Mouse (Mus musculus) left cerebral cortex, adult 8-10 months (tissue): ENCODE measurements around the gene Anks1b. TPM values are rescaled to one million over a fixed set of nuclear protein-coding genes. Genes with fewer than 3 reads are reported as not detected.

ENCODE experiments used
- DNase-seq, 2 experiments: peaks; one replicate each; pipeline ENCODE4 v3.0.0; 2022; ENCODE audit warnings: low spot score in 2 of 2
- total RNA-seq, 4 experiments: library from RNA; stranded (reverse); gene quantifications; 2 replicates each; pipeline ENCODE4 v1.2.4; 2022

The Anks1b gene
- total RNA-seq, 4 experiments from 2014 or later, result 419 to 472 (median 449) TPM

DNA sequence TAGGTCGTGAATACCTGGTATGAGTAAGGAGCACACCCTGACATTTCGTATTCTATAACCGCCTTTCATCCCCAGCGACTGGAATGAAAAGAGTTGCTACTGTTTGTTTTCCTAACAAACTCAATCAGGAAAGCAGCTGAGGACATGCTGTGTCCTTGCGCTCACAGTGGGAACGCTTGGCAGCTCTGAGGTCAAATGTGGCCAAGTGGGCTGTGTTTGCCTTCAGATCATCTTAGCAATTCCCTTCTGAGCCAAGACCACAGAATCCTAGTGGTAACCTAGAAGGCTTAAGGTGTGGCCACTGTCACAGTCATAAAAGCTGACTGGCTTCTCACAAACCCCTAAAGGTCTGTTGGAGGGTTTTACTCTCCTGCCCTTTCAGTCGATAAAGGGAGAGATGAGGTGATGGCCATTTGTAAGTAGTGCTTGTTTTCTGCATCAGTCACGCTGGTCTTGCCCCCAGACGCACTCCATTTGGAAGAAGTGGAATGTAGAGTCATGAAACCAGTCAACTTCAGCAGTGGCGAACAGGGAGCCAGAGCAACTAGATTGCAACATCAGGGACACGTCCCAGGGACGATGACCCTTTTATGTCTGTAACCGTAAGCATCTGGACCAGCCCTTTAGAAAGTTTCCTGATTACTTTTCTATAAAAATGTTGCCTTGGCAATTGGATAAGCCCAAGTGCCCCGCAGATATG lies 1068.8 kb downstream of the Anks1b start:
- DNase-seq, result no peak

DNA sequence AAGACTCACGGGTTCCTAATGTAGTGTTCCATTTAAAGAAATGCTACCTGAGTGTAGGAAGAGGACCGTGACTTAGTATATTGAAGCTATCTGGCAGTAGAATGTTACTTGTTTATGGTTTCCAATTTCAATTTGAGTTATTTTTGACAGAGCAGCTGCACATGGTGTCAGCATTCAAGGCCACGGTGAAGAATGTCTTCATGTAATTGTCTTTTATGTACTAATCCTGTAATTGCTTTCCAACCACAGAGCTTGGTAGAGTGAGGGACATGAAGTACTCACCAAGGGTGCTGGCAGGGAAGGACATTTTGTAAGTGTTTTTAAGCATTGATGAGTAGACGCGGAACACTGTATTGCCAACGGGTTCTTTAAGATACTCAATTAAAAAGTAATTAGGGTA lies 1073.7 kb downstream of the Anks1b start:
- no peak for DNase-seq

DNA sequence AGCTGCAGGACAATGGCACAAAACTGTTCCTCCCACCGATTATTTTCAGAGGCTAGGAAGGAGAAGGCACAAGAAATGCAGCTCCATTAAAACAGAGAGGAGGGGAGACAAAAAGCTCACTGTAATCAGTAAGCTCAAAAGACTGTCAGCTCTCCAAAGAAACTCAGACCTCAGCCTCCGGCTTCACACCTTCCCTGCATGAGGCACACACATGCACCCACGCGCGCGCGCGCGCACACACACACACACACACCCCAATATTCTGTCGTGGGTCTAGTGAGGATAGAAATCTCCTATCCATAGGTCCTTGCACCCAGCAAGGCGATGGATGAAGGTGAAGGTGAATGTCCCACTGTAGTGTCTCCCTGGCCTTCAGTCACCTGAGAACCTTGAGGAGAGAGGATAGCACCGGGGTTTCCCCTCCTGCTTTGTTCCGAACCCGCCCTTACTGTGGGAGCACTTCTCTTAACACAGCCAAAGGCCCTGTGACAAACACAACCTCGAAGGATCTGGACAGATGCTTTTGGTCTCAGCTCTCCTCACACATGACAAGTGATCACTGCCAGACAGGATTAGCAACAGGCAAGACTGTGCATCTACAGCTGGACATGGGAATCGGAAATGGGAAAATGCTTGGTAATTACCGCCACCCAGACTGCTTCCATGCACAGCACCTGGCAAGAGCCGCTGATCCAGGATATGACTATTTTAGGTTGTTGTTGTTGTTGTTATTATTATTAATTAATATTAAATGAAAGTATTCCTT lies 1074.5 kb downstream of the Anks1b start:
- peak in 1 of 2 experiments; percentile 61 for DNase-seq

DNA sequence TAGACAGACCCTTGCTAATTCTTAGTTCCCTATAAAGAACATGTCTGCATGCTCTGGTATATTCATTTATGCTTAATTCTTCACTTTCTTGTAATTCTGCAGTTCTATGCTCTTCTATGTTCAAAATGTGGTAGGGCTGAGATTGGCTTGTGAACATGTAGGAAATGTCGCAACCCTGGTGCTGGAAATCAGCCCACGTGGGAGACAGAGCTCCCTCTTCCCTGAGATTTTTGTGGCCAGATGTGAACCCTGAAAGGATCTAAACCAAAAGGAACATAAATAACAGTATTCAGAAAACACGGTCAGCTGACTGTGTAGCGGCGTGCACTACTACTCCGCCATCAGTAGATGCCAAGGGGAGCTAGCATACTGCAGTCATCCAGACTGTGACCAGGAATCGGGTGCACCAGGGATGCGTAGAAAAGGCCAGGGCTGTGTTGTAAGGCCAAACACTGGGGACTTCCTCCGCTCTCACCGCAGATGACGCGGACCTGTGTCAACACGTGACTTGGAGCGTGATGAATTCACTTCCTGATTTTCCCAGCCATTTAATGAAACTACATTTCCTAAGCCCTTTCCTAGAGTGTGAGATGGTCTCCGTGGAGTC lies 1079.9 kb downstream of the Anks1b start:
- DNase-seq, result no peak

DNA sequence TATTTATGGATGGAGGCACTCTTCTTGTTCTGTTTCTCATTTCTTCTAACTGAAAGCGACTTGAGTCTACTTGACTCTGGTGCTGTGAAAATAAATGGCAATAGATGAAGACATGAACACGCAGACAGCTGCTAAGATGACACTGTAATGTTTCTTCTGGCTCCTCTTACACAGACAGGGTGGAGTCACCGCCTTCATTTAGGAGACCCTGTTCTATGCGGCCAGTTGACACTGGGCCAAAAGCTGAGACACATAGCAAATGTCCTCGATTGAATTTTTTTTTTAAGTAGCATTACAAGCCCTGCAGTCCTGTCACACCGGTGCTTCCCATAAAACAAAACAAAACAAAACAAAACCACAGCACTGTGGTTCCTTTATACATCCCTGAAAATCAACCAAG lies 1080.5 kb downstream of the Anks1b start:
- DNase-seq, result no peak

DNA sequence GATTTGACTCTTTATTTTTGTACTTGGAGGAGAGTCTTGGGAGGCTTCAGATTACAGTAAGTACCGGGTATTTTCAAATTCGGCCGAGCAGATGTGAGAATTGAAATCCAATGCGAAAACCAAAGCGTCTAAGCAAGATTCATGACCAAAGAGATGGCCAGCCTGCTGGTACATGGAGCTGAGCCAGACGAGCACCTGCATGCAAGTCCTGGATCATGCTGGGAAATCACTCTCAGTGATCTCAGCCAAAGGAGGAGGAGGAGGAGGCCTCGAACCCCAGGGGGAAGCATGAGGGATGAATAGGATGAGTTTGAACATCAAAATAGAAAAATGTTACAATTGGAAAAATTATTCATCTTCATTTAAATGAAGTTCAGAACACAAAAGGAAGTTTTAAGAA lies 1087.1 kb downstream of the Anks1b start:
- no peak for DNase-seq

DNA sequence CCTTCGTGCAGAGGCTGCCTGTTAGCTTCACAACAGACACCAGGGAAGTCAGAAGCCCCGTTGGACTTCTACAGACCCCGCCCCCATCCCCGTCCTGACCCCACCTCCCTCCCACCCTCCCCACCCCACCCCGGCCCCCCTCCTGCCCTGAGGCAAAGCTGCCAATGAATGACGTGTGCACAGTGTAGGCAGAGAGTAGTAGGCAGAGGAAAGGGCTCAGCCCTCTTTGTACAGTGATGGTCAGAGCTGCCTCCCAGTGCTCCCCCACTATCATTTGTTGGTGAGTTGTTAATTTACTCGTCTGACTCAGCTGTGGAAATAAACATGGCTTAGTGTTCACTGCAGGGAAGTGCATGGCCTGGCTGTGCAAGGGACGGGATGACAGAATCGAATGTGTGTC lies 1091.2 kb downstream of the Anks1b start:
- DNase-seq, result no peak

DNA sequence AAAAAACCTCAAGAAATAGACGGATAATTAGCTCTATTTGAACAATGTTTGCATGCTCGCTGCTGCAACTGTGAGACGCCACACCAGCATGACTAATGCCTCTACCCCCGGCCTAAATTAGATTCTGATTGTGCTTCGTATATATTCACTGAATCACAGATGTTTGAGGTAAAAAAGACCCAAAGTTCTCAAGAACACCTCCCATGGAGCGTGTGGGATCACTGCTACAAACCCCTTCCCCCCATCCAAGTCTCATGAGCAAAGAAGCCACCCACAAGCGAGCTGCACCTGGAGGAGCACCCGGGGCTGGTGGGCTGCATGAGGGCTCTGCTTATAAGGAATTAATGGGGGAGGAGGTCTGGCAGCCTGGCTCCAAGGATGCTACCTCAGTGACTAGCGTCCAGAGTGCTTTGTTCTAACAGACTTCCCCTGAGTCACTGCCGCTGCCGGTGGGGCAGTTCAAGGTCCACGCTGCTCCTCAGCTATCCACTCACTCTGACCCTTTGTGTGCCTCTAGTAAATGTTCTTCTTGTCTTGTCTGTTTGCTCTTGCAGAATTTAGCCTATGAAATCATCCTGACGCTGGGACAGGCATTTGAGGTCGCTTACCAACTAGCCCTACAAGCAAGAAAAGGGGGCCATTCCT lies 1092.5 kb downstream of the Anks1b start:
- peak in 1 of 2 experiments; percentile 68 for DNase-seq

DNA sequence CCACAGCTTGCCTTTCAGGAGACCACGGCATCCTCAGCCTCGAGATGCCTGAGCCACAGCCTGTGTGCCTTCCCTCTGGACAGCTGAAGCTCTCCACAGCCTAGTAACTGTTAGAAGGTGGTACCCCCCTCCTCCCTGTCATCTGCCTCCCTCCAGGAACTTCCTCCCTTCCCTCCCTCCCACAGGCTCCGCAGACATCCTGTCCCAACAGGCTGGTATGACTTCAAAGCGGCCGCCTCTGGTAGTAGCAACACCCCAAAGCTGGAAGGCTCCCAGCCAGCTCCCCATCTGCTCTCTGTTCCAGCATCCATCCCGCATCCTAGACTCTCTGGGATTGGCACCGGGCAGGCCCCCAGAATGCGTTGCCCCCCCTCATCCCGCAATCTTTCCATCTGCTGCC lies 1093.5 kb downstream of the Anks1b start:
- peak in 1 of 2 experiments; percentile 90 for DNase-seq

DNA sequence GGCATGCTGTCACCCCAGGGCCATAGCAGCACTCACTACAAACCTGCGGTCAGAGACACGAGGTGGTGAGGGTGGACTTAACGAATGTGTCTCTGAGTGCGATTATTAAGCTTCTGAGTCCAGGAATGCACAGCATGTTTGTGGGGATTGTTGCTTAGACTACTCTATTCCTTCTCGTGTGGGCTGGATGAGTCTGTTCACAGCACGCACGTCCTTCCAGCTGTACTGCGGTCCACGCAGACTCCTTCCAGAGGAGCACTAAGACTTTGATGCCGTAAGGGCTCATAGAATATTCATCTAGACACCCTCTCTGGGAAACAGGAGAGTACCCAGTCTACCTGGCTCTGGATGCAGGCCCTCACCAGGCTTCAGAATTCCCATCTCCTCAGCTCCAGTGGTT lies 1094.9 kb downstream of the Anks1b start:
- DNase-seq, result no peak

DNA sequence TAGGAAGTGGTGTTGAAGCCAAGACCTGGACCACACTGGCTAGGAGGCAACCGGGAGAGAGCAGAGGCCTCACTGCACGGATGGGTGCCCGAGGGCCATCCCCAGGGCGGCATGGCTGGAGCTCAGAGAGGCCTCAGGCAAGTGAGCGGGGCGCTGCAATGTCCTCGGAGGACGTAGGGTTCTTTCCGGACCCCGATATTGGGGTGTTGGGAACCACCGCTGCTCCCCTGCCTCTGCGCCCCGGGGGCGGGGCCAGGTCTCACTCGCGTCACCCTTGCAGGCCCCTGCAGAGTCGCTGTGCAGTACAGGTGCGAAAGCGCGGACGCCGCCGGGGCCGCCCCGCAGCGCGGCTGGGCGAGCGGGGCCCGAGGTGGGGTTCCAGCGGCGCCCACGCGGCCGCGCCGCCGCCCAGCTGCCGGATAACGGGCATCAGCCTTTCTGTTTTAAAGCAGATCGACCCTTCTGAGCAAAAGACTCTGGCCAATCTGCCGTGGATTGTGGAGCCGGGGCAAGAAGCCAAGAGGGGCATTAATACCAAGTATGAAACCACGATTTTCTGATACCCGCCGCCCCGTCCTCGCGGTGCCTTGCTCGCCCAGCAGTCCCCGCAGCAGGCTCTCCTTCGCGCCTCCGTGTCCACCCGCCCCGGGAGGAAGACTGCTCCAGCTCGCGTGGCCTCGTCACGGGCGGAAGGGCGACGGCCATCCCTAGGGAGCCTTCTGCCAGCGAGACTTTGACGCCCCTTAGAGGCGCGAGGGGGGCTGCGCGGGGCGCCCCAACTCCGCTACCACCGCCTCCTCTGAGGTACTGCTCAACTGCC lies 1096.3 kb downstream of the Anks1b start:
- no peak for DNase-seq

DNA sequence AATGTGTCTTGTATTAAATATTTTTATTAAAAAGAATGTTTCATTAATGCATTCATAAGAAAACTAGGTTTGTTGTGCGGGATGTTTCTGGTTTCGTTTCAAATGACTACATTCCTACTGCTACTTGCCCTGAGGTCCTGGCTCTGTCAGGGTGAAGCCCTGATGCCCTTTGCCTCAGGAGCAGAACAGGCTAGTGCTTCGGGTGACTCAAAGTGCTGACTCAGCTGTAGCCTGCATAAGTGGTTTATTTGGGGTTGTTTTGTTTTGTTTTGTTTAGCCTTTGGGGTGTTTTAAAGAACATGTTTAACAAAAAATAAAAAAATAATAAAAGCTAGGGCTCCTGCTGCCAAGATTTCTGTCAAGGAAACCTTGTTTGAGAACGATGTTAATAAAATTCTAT lies 1097.3 kb downstream of the Anks1b start:
- no peak for DNase-seq

DNA sequence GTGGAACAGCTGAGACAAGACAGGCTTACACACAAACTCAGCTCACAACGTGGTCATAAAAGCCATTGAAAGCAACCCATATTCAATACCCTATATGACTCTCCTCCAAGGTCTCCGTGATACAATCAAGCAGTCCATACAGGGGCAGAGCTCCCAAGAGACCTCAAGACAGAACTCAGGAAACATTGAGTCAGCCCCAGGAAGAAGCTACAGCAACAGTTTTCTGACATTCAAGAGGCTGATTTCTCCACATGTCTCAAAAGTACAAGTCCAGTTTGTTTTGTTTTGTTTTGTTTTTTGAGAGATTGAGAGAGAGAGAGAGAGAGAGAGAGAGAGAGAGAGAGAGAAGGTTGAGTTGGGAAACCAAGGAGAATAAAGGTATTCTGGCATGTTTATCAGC lies 1100.8 kb downstream of the Anks1b start:
- DNase-seq, result no peak

DNA sequence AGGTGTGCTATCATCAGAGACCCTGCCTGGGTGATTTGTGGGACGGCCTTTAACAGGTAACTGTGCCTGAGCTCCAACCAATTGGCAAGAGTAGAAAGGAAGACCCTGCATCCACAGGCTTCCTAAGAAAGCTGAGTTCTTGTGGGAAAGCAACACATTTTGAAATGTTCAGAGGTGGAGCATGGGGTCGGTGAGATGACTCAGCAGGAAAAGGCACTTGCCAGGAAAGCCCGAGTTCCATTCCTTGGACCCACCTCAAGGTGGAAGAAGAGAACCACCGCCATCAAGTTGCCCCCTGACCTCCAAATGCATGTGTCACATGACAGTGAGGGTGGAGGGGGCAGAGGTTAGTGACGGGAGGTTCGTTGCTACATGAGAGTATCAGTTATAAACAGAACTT lies 1101.2 kb downstream of the Anks1b start:
- no peak for DNase-seq

DNA sequence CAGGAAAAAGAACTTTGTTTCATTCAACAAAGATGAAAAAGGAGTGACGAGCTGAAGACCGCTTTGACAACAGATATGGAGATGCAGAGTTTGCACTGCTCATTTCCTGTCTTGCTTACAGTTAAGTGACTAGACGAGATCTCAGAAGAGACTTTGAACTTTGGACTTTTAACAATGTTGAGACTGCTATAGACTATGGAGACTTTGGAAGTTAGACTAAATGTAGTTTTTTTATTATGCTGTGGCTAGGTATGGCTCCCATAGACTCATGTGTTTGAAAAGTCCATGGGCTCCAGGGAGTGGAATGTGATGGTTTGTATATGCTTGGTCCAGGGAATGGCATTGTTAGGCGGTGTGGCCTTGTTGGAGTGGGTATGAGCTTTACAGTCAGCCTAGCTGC lies 1108.5 kb downstream of the Anks1b start:
- no peak for DNase-seq

DNA sequence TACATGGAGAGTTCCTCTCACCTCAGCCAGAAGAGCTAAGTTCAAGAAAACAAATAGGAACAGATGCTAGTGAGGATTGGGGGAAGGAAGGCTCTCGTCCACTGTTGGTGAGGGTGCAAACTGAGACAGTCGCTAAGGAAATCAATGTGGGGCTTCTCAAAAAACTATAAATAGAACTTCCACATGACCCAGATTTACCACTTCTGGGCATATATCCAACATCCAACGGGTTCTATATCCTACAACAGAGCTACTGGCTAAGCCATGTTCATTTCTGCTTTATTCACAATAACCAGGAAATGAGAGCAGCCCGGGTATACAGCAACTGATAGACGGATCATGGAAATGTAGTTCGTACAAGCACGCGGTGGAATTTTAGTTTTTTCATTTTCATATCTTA lies 1109.7 kb downstream of the Anks1b start:
- no peak for DNase-seq

DNA sequence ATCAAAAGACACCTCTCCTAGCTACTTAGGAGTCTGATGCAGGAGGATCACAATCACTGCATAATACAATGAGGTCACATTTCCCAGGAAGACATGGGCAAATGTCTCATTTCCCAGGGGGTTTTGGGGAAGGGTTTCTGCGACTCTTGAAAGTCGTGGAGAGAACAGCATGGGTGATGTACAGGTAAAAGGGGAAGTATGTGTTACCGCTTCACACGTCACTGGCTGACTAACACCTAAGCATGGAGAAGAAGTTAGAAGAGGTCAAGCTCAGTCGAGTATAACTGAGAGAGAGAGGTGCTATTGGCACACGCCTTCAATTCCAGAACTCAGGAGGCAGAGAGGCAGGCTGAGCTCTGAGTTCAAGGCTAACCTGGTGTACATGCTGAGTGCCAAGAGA lies 1117.0 kb downstream of the Anks1b start:
- no peak for DNase-seq

DNA sequence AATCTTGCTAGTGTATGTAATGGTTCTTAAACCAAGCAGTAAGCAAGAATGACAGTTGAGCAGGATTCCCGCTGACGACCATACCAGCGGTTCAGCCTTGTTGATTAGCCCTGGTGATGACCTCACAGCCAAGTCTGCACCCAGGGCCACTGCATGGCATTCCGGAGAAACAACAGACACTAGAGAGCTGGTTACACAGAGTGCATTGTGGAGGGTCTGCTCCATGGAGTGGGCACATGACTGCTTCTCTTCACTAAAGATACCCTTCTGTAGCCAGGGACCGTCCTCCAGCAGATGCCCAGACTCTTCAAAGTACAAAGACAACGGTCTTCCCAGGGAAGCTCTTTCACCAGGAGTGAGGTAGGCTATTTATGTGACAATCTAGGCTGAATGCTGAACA lies 1118.9 kb downstream of the Anks1b start:
- no peak for DNase-seq

DNA sequence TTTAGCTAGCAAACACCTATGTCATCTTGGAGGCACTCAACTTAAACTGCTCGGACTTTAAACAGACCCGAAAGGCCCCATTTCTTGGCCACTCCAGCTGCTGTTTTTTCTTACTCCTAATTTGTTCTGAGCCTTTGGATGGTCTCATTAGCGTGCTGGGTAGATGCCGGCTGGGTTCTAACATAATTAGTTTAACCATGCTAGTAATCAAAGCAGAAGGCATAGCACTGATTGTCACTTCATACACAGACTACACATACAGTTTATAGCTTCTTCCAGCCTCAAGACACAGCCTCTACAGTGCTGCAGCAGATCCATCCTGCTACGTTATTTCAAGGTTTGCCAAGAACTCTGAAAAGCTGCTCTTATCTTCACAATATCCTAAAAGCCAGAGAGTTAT lies 1120.6 kb downstream of the Anks1b start:
- no peak for DNase-seq

DNA sequence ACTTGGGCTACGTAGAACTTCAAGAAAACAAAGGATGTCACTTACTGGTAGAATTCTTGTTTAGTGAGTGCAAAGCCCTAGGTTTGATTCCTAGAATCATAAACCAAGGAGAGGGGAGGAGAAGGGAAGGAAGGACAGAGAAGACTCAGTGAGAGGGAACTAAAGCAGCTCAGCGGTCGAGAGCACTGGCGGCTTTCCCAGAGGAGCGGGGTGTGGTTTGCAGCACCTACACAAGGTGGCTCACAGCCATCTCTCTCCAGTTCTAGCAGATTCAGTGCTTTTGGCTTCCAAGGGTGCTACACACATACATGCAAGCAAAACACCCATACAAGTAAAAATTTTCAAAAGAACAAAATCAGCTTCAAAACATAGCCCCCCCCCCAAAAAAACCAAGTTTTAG lies 1126.6 kb downstream of the Anks1b start:
- DNase-seq, result peak in 1 of 2 experiments; percentile 63

DNA sequence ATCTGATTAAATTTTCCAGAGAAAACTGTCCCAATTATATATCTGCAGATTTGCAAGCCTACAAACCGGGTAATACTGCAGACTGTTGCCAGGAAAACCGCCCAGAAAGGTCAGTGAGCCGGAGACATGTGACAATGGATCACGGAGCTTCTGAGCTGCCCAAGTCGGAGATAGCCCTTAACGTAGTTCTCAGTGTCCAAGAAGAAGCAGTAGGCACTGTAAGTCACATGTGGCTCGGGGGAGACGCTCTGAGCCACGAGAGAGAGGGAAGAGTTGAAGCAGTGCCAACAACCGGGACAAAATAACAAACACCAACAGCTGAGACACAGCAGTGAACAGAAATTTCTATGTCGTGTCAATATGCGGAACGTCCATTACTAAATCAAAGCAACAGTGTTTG lies 1128.1 kb downstream of the Anks1b start:
- DNase-seq, result no peak
